Mouse (Mus musculus): ENCODE data around the gene Sbno2.

GRCm38 (mm10) chr10:80138553-80139438 is 33.4 kb upstream of the Sbno2 start, which contains the start of gene Atp5d:
- TF ChIP-seq CTCF (IDR thresholded peaks at IDR 0.05; ENCODE audit: control insufficient read depth, insufficient read depth, insufficient read length) (no peak), FOSL1 (IDR thresholded peaks at IDR 0.05; ENCODE audit: insufficient read depth, low read length, poor library complexity, severe bottlenecking) (no peak), CEBPB (IDR thresholded peaks at IDR 0.05; ENCODE audit: low read depth) (no peak)
